Mouse (Mus musculus): ENCODE measurements around the gene Tec.

GRCm38 (mm10) chr5:72904903-72905790 lies 36.9 kb upstream of the Tec start:
- TF ChIP-seq CTCF (IDR thresholded peaks at IDR 0.05; ENCODE audit: borderline replicate concordance, extremely low read depth, insufficient read depth, insufficient read length) (no peak), POLR2A (IDR thresholded peaks at IDR 0.05; ENCODE audit: borderline replicate concordance, extremely low read depth, insufficient read depth, insufficient read length, poor library complexity, severe bottlenecking) (no peak)
